Mouse (Mus musculus): Measurements from ENCODE around the gene Ikzf5.

DNA sequence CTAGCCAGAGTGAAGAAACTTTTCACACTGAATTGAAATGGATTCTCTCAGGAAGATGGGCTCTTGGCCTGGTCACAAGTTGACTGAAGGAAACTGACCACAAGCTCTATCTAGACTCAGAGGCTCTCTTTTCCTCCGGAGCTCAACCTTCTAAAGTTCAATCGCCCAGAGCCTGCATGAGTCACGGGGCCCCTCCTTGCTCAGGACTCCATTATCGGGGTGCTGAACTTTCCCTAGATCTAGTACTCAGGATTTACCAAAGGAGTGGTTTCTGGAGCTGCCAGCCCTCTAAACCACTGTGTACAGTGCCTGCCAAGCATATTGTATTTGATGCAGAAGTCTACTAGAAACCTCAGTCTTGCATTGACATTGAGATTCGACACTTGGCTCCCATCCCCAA, 46.4 kb upstream of the Ikzf5 start:
- TF ChIP-seq CTCF (IDR thresholded peaks at IDR 0.05; ENCODE audit: low read depth) (no peak), EP300 (IDR thresholded peaks at IDR 0.05; ENCODE audit: low read depth) (no peak)
